Mouse (Mus musculus) adrenal gland, adult 8-10 months (tissue): ENCODE data around the gene Gm17334. TPM values are rescaled to one million over a fixed set of nuclear protein-coding genes. Genes with fewer than 3 reads are reported as not detected.
A peak's percentile ranks its signal among the peaks of the same experiment; 100 is the strongest.

ENCODE experiments used
- DNase-seq: peaks from one replicate; pipeline ENCODE4 v3.0.0; 2022
- microRNA-seq, 2 experiments: library from miRNA; unstranded; fragments of <30 nt; microRNA quantifications; one replicate each; pipeline ENCODE4 v1.2.0; 2022
- total RNA-seq, 4 experiments: library from RNA; stranded (reverse); gene quantifications; 2 replicates each; pipeline ENCODE4 v1.2.4; 2022

The Gm17334 gene
- total RNA-seq, 4 experiments from 2014 or later: 0.84 to 1.5 (median 1.1) TPM

DNA sequence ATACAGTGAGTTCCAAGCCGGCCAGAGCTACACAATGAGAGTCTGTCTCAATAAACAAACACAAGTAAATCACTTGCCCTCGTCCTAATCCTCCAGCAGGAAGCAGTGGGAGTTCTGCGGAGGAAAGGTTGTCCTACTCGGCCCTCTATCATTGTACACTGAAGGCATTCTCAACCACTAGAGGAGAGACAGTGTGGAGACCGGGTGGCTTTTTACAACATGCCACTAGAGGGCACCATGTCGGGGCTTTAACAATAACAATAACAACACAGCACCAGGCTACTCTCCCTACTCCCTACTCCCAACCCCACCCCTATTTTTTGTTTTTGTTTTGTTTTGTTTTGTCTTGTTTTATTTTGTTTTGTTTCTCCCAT, 35.4 kb downstream of the Gm17334 start:
- DNase-seq: no peak

DNA sequence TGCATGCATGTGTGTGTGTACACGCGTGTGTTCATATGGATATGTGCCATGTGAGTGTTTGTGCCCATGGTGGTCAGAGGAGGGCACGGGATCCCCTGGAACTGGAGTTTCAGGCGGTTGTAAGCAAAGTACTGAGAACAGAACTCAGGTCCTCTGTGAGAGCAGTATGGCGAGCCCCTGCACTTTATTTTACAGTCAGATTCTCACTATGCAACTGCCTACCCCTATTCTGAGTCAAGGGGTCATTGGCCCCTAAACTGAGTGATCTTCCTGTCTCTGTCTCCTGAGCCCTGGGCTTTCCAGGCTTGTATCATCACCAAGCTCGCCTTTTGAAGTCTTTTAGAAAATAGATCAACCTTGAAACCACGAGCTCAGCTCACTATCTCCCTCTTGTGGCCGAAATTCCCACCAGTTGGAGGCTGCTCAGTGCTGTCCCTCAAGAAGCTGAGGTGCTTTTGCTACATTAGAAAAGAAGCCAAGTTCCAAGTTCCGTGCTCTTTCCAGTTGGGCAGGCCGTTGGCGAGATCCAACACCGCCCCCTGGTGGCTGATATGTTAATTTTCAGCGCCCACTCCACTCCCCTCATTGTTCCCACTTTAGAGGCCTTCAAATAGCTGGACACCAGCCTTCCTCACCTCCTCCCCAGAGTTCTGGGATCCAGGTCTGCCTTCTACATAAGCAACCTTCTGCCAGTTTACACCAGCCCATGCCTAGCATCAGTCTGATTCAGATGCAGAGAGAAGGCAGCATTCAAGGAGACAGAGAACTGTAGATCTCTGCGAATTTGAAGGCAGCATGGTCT, 36.0 kb downstream of the Gm17334 start:
- DNase-seq: peak; percentile 74

DNA sequence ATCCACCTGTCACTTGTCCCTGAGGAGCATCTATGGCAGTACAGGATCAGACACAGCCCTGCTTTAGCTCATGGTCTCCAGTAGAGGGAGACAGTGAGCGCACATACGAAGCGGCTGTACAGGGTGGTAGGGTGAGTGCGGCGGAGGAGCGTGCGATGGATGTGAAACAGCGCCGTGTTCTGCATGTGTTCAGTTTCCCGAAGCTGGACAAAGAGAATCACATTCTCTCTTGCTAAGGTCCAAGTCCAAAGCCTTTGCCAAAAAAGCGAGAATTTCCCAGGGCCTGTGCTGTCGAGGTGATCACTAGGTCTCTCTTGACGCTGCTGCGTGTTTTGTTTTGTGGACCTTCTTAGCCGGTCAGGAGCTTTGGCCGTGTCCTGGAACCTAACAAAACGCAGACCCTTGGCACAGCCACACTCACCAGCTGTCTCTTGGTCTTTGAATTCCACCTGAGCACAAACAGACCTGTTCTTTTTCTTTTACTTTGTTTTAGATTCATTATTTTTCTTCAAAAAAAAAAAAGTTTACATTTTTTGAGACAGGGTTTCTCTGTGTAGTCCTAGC, 37.2 kb downstream of the Gm17334 start:
- no peak for DNase-seq

DNA sequence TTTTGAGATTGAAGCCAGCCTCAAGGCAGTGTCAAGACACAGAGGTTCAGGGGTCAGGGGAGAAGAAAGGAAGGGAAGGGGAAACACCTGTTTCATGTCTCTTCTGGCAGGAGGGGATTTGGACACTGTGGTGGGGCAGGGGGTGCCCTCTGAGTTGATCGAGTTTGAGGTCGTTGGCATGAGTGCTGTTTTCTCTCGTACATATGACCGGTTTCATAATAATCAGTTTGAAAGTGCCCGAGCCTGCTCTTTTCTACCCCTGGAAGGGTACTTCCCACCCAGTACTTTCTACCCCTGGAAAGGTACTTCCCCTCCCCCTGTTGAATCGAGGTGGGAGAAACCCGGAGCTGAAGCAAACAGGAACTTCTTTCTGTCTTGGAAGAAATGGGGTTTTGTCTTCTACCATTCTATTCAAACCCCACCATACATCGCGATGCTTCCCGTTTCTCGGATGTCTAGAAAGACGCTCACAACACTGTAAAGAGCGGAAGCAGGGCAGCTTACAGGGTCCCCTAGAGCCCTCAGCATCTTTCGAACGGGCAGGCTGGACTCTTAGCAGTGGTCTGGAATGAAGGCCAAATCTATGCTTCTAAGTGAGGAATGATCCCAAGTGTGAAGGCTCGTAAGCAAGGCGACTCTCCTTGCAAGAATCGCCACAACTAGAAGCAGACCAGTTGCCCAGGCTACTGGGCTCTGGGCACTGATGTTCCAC, 37.9 kb downstream of the Gm17334 start:
- no peak for DNase-seq

DNA sequence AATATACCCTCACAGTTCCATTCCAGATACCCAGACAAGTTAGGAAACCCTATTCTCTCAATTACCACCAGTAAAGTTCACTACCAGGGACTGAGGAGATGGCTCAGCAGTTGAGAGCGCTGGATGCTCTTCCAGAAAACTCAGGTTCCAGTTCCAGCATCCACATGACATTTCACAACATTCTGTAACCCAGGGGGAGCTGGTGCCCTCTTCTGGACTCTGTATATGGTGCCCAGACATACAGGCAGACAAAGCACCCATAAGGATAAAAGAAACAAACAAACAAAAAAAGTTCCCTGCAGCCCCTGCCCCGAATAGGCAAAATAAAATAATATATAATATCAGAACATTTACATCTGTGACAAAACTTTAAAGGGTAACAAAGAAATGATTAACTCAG, 38.6 kb downstream of the Gm17334 start:
- no peak for DNase-seq

DNA sequence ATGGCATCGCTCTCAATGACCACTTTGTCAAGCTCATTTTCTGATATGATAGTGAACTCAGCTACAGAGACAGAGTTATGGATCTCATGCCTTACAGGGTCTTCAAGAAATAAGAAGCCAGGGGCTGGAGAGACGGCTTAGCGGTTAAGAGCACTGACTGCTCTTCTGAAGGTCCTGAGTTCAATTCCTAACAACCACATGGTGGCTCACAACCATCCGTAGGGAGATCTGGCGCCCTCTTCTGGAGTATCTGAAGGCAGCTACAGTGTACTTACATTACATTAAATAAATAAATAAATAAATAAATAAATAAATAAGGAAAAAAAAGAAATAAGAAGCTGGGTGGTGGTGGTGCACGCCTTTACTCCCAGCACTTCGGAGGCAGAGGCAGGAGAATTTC, 39.2 kb downstream of the Gm17334 start:
- no peak for DNase-seq

DNA sequence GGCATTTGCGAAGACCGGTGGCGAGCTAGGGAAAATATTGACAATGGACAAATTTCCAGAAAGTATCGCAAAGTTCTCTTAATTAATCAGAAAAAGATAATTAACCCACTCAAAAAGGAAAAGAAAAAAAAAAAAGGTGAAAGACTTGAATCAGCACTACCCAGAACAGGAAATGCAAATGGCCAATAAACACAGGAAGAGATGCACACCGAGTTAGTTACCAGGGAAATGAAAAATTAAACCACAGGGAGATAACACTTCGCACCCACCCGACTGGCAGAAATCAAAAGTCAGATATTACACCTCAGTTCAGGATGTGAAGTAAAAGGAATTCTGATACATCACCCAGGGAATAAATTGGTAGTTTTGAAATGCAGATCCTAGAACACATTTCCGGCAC, 40.7 kb downstream of the Gm17334 start:
- no peak for DNase-seq

DNA sequence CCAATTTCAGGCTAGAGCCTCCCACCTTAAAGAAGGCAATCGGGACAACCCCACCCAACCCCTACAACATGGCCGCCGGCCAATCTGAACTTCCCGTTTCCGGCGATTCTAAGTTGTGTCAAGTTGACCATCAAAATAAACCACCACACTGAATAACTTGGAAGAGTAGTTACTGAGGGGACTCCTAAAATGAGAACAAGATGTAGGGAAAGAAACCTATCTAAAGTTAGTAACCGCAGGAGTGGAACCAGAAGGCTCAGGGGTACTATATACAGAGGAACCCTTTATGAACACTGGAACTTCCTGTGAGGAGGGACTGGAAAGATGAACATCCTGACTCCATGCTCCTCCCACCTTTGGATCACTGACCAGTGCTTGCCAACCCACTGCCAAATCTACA, 41.5 kb downstream of the Gm17334 start:
- no peak for DNase-seq

Small RNA genes within 50 kb of the gene (microRNA-seq; reads per million reads assigned to microRNA genes)
- 0.17 to 0.35 reads per million in 2 experiments for gene Mir7671

Other genes with a start within 250 kb of the Gm17334 start
- 10 to 100 TPM; 28.4 to 36.3 (median 31.1) TPM for gene Kif3a, start 205.8 kb downstream of the Gm17334 start, total RNA-seq
- gene Il4, start 154.5 kb downstream of the Gm17334 start, total RNA-seq: not detected
- gene Il13, start 138.5 kb downstream of the Gm17334 start, total RNA-seq: not detected
- 10 to 100 TPM; 15.2 to 21.9 (median 18.6) TPM for gene Rad50, start 65.9 kb downstream of the Gm17334 start, total RNA-seq
- not detected for gene Il5, start 52.4 kb downstream of the Gm17334 start, total RNA-seq
- gene Irf1, start 3.2 kb downstream of the Gm17334 start, total RNA-seq: 10 to 100 TPM; 29.0 to 50.6 (median 43.2) TPM
- gene Gm12216, start 86.1 kb upstream of the Gm17334 start, total RNA-seq: 10 to 100 TPM in 2 of 4 experiments, 1 to 10 TPM in 2; 4.1 to 12.6 (median 9.8) TPM
- gene Slc22a5, start 118.5 kb upstream of the Gm17334 start, total RNA-seq: 10 to 100 TPM; 36.9 to 47.9 (median 43.8) TPM
- 10 to 100 TPM in 1 of 4 experiments, 1 to 10 TPM in 3; 4.4 to 12.5 (median 6.6) TPM for gene Slc22a21, start 207.1 kb upstream of the Gm17334 start, total RNA-seq